Mouse (Mus musculus) forebrain, embryonic 16.5 days (tissue): ENCODE results near the gene Arhgef16. TPM values are rescaled to one million over a fixed set of nuclear protein-coding genes. Genes with fewer than 3 reads are reported as not detected.

Experiments
- polyA plus RNA-seq: library from polyadenylated mRNA; unstranded; fragments of >200 nt; fragmentation: Nextera tagmentation; extraction: Ambion mirVana; gene quantifications from 2 replicates; pipeline ENCODE4 v1.2.1, GENCODE M21; 2015

Gene Arhgef16
- polyA plus RNA-seq, 1 experiment from 2014 or later: 0.89 TPM

Other genes starting within 250 kb of the Arhgef16 start
- gene Trp73, start 161.5 kb downstream of the Arhgef16 start, polyA plus RNA-seq: 5.7 and 5.9 TPM in 2 replicates
- gene Wrap73, start 159.3 kb downstream of the Arhgef16 start, polyA plus RNA-seq: 59.2 and 60.7 TPM in 2 replicates
- 174 and 176 TPM in 2 replicates for gene Tprgl, start 141.0 kb downstream of the Arhgef16 start, polyA plus RNA-seq
- 7.7 and 10.0 TPM in 2 replicates for gene Megf6, start 130.9 kb downstream of the Arhgef16 start, polyA plus RNA-seq
- gene B230104I21Rik, start 34.5 kb upstream of the Arhgef16 start, polyA plus RNA-seq: not detected in 2 replicates